Mouse (Mus musculus): ENCODE data around the gene Siglec1.
"Not testable (repeated sequence)": the region's sequence is repeated elsewhere in the genome, so short reads cannot be mapped to it uniquely, and the experiment has no call there.

The Siglec1 gene

GRCm38 (mm10) chr2:131046025-131046424, 40.5 kb downstream of the Siglec1 start:
- no peak for DNase-seq

DNA sequence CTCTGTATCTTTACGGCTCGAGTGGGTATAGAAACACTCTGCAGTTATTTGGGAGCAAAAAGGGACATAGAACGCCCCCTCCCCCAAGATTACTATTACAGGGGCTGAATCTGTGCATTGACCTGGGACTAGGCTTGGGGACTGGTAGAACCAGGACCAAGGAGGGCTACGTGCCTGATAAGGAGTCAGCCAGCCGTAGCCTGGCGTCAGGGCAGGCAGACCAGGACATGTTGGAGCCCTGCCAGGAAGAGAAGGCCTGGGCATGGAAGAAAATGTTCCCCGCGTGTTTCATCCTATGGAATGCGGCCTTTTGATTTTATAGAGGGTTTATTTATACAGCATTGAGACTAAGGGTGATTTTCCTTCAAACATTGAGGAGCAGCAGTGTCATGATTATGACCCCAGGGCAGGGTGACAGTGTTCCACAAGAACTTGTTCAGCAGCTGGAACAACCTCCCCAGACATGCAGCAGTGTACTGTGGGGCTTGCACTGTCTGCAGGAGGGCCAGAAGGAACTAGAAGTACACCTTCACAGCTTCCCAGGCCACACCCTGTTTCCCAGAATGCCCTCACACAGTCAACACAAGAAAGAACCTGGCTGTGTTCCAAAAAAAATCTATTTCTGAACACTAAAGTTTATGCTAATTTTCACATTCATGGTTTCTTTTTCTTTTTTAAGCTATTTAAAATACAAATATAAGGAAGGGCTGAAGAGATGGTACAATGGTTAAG, 41.4 kb downstream of the Siglec1 start:
- no peak for DNase-seq

- no peak for DNase-seq
Observed at GRCm38 (mm10) chr2:131044354-131044852, 42.2 kb downstream of the Siglec1 start.

DNA sequence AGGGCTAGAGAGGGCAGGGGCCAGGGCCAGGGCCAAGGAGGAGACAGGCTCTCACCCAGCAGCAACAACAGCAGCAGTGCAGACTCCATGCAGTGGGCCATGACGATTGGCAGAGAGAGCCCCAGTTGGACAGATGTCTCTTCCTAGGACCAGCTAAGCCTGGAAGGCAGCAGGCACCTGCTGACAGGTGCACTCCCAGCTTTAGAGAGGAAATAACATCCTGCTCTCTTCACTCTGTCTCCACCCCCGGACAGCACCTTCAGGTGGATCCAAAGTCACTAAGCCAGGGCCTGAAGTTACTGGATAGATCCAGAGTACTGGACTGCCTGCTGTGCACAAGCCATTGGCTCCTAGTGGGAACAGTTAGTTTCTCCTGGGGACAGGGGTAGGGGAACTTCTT, 43.6 kb downstream of the Siglec1 start, which contains the start of gene Gfra4:
Gene Gfra4, minus strand, starts transcription at position 101 of the 400 bp plus-strand sequence.
- DNase-seq = no peak

DNA sequence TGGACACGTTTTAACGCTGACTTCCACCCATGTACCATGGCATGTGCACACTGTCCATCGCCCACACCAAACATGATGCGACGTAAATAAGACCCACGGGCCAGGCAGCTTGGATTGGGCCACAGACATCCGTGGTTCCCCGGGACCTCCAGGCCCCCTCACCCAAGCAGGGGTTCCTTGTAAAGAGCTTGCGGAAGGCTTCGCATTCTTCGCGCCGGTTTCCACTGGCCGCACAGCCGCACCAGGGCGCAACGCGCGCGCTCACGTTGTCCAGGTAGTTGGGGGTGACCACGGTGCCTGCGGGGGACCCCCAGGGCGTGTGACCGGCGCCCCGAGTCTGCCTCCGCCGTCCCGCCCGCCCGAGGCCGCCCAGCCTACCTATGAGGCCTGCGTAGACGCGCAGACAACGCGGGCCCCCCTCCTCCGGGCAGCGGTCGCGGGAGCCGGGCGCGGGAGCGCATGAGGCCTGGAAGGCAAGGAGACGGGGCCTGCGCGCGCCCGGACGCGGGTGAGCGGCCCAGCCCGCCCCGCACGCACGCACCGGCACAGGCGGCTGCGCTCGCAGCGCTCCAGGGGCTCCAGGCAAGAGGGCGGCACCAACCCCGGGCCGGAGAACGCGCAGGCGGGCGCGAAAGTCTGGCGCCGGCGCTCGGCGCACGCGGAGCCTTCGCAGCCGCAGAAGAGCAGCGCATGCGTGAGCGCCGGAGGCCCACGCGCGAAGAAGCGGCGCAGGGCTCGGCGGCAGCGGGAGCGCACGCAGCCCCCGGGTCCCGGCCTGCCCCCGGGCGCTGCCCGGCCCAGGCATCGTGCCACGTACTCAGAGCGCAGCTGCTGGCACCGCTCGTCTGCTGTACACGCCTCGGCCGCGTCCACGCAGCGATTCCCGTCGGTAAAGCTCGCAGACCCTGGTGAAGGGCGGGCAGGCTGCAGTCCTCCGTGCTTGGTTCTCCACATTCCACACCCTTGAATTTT, 45.4 kb downstream of the Siglec1 start:
- DNase-seq = peak; percentile 88

DNA sequence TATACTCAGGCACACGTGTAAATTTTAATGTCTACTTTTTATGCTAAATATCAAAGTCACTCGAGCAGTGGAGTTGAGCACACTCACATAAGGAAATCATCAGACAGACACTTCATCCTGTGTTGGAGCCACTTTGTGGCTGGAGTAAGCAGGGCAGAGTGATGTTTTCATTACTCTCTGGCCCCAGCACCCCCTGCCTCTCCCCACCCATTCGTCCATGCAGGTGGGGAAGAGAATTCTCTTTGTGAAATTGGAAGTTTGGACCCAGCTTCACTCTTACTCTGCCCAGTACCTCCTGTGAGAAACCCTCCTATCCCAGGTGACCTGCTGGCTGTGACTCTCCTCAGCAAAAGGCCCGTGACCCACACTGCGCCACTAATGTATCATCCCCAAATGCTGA, 47.9 kb downstream of the Siglec1 start:
- DNase-seq = no peak

- no peak for DNase-seq
Observed at GRCm38 (mm10) chr2:131038197-131038596, 48.4 kb downstream of the Siglec1 start.

GRCm38 (mm10) chr2:131037226-131037990, 49.2 kb downstream of the Siglec1 start:
- DNase-seq = peak; percentile 62

GRCm38 (mm10) chr2:131036757-131037156, 49.8 kb downstream of the Siglec1 start:
- DNase-seq = no peak

GRCm38 (mm10) chr2:131036343-131036742, 50.2 kb downstream of the Siglec1 start:
- DNase-seq = no peak

- not testable (repeated sequence) for DNase-seq
Observed at GRCm38 (mm10) chr2:131031406-131031805, 55.2 kb downstream of the Siglec1 start.

DNA sequence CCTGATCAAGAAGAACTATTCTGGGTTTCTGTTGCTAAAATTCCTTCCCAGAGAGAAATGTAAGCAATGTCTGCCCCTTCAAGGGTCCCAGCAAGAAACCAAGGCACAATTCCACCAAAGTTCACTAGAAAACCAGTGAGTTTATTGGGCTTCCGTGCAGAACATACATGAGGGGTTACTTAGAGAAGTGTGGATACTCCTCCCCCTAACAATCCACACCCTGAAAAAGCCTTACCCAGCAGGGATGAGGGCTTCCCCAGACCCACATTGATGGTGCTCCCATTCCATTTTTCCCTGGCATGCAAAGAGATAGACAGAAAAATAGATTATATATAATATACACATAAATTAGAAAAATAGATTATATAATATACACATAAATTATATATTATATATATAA, 55.6 kb downstream of the Siglec1 start:
- DNase-seq = no peak

GRCm38 (mm10) chr2:131030561-131030960, 56.0 kb downstream of the Siglec1 start:
- no peak for DNase-seq

- DNase-seq = peak; percentile 36
Observed at GRCm38 (mm10) chr2:131029065-131029935, 57.3 kb downstream of the Siglec1 start.

DNA sequence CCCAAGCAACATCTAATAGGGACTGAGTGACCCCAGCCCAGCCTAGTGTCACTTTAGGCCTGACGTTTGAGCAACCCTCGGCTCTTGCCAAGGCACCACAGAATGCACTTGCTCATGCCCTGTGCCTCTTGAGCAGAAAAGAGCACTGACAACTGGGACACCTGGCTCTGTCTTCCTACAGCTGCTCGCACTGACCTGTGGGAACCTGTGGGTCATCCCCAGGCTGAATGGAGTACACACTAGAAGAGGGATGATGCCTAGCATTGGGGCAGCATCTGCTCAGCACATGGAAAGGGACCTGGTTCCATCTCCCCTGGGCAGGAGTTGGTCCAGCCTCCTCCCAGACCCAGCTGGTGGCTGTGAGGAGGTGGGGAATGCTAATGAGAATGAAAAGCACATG, 59.6 kb downstream of the Siglec1 start:
- DNase-seq = no peak

DNA sequence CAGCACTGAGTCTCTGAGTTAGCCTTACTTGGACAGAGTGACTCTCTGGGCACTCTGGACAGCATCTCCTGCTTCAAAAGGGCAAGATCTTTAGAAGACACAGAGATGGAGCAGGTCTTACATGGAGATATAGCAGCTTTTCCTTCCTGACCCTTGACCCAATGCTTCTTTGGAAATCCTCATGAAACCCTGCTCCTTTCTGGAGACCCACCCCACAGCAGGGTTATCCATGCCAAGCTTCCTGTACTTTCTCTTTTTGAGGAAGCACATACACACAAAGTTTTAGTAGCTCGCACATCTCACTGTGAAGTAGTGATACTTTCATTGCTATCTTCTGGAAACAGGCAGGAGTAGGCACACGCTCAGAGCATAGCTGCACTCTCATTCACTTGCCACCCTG, 61.3 kb downstream of the Siglec1 start:
- no peak for DNase-seq
